Mouse (Mus musculus) cerebellum, adult 9-11 months (tissue): ENCODE results near the gene Psmd7.
"Not testable (repeated sequence)": the region's sequence is repeated elsewhere in the genome, so short reads cannot be mapped to it uniquely, and the experiment has no call there.

Experiments
- DNase-seq: peaks from one replicate; pipeline ENCODE4 v3.0.0; 2022

Gene Psmd7

GRCm38 (mm10) chr8:107587995-107588780, at the start of gene Psmd7:
Gene Psmd7, minus strand, starts transcription at chr8:107588464.
- peak; percentile 94 for DNase-seq

GRCm38 (mm10) chr8:107633734-107634133, 45.5 kb upstream of the Psmd7 start:
- no peak for DNase-seq

GRCm38 (mm10) chr8:107629701-107630100, 41.4 kb upstream of the Psmd7 start:
- no peak for DNase-seq

GRCm38 (mm10) chr8:107628501-107629149, 40.4 kb upstream of the Psmd7 start:
- no peak for DNase-seq

- DNase-seq = no peak
Observed at GRCm38 (mm10) chr8:107627881-107628280, 39.6 kb upstream of the Psmd7 start.

- not testable (repeated sequence) for DNase-seq
Observed at GRCm38 (mm10) chr8:107624301-107624700, 36.0 kb upstream of the Psmd7 start.

GRCm38 (mm10) chr8:107621930-107622623, 33.8 kb upstream of the Psmd7 start:
- no peak for DNase-seq

- no peak for DNase-seq
Observed at GRCm38 (mm10) chr8:107621136-107621535, 32.9 kb upstream of the Psmd7 start.

GRCm38 (mm10) chr8:107618499-107618898, 30.2 kb upstream of the Psmd7 start:
- no peak for DNase-seq

- DNase-seq = no peak
Observed at GRCm38 (mm10) chr8:107613411-107613810, 25.1 kb upstream of the Psmd7 start.

- no peak for DNase-seq
Observed at GRCm38 (mm10) chr8:107610845-107611244, 22.6 kb upstream of the Psmd7 start.

- DNase-seq = no peak
Observed at GRCm38 (mm10) chr8:107608751-107609150, 20.5 kb upstream of the Psmd7 start.

- no peak for DNase-seq
Observed at GRCm38 (mm10) chr8:107603026-107603425, 14.8 kb upstream of the Psmd7 start.

GRCm38 (mm10) chr8:107599691-107600090, 11.4 kb upstream of the Psmd7 start:
- no peak for DNase-seq

- DNase-seq = no peak
Observed at GRCm38 (mm10) chr8:107597731-107598130, 9.5 kb upstream of the Psmd7 start.

GRCm38 (mm10) chr8:107594817-107595216, 6.6 kb upstream of the Psmd7 start:
- no peak for DNase-seq

- no peak for DNase-seq
Observed at GRCm38 (mm10) chr8:107593967-107594729, 5.9 kb upstream of the Psmd7 start.

GRCm38 (mm10) chr8:107587429-107587994, 752 bp downstream of the Psmd7 start:
- peak; percentile 47 for DNase-seq

- DNase-seq = no peak
Observed at GRCm38 (mm10) chr8:107582136-107582535, 6.1 kb downstream of the Psmd7 start.

- DNase-seq = no peak
Observed at GRCm38 (mm10) chr8:107581536-107581935, 6.7 kb downstream of the Psmd7 start.

- no peak for DNase-seq
Observed at GRCm38 (mm10) chr8:107580879-107581278, 7.4 kb downstream of the Psmd7 start.

- no peak for DNase-seq
Observed at GRCm38 (mm10) chr8:107578541-107578940, 9.7 kb downstream of the Psmd7 start.

- DNase-seq = no peak
Observed at GRCm38 (mm10) chr8:107578132-107578531, 10.1 kb downstream of the Psmd7 start.
